In the genomic region with DNA sequence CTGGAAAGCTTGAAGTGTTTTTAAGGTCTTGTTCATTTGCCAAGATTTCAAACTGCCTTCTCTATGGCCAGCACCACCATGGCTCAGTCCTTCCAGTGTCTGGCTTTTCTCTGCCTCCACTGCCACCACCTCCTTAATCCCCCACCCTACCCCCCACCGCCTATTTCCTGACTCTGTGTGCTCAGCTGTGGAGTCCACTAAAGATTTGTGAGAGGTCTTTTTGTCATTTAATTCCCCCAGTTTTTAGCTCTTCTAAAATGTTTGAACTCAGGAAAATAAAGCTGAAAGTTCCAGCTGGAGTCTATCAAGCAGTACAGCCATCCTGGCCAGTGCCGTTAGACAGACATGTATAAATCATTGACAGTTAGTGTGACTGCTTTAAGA, we compare ENCODE assay signal across 10 mouse cellular contexts.
A peak's percentile ranks its signal among the peaks of the same experiment; 100 is the strongest.
DNase-seq lines count a peak whose midpoint lies in the region; ATAC-seq and TF ChIP-seq lines count a peak whose summit lies in the region.
"Had no signal": no experiment of that assay in that cellular context is flagged by ENCODE, and none has a peak within 500 bp of the region (broad histone marks: within the 10 kb centered on the region; RNA-seq: fewer than 3 reads in every experiment).

No protein-coding gene starts in this region.

- no peaks in the 10 kb centered on the region for H3K4me1 ChIP-seq in forebrain, embryonic 14.5 days (ENCODE audit: control insufficient read depth, insufficient read depth, low read length)
- no peaks in the 10 kb centered on the region for H3K4me1 ChIP-seq in forebrain, embryonic 11.5 days (replicated peaks; ENCODE audit: control insufficient read depth, insufficient read depth, low read length)
- no peaks in the 10 kb centered on the region for H3K4me1 ChIP-seq in lung, embryonic 15.5 days
- H3K4me1 ChIP-seq in cerebellum, adult 2 months (ENCODE audit: control insufficient read depth, insufficient read depth, low read length): no peaks in the 10 kb centered on the region

- ATAC-seq in forebrain, embryonic 14.5 days: no peak
- ATAC-seq in forebrain, embryonic 11.5 days (replicated peaks; ENCODE audit: low FRiP score): no peak
- peak; percentile 90 for ATAC-seq in lung, embryonic 15.5 days (ENCODE audit: borderline replicate concordance, extremely low read depth, low FRiP score, low TSS enrichment)
- ATAC-seq: forebrain, postnatal 0 days had no signal

- H3K27me3 ChIP-seq in forebrain, embryonic 14.5 days (replicated peaks; ENCODE audit: control insufficient read depth, insufficient read depth, low read length): no peaks in the 10 kb centered on the region
- no peaks in the 10 kb centered on the region for H3K27me3 ChIP-seq in forebrain, embryonic 11.5 days (ENCODE audit: control insufficient read depth, insufficient read depth, low read length)
- no peaks in the 10 kb centered on the region for H3K27me3 ChIP-seq in lung, embryonic 15.5 days
- H3K27me3 ChIP-seq in cerebellum, adult 2 months (ENCODE audit: control insufficient read depth, insufficient read depth, low read length): no peaks in the 10 kb centered on the region

- H3K9me3 ChIP-seq in forebrain, embryonic 14.5 days (replicated peaks; ENCODE audit: control insufficient read depth, low read length): no peaks in the 10 kb centered on the region
- H3K9me3 ChIP-seq in forebrain, embryonic 11.5 days (ENCODE audit: control insufficient read depth, low read length): no peaks in the 10 kb centered on the region
- no peaks in the 10 kb centered on the region for H3K9me3 ChIP-seq in lung, embryonic 15.5 days

- H3K9ac ChIP-seq in forebrain, embryonic 14.5 days (ENCODE audit: low read length): no peak overlapping the region
- no peak overlapping the region for H3K9ac ChIP-seq in forebrain, embryonic 11.5 days (ENCODE audit: low read length)
- H3K9ac ChIP-seq in lung, embryonic 15.5 days: no peak overlapping the region
- H3K9ac ChIP-seq: forebrain, postnatal 0 days had no signal

- peak; percentile 11 for DNase-seq in forebrain, embryonic 14.5 days (ENCODE audit: low spot score)
- no peak for DNase-seq in forebrain, embryonic 11.5 days (ENCODE audit: low spot score)
- DNase-seq in lung, postnatal 25 days (ENCODE audit: low spot score): no peak
- peak; percentile 69 for DNase-seq in forelimb bud, embryonic 11.5 days (ENCODE audit: low read depth, low spot score)
- peak; percentile 17 for DNase-seq in mesoderm, embryonic 11.5 days (ENCODE audit: low read depth, low spot score)
- DNase-seq in cerebellum, adult 2 months: no peak
- DNase-seq in cerebellum, postnatal 36 days: no peak
- DNase-seq: cerebellum, adult 18-20 months; forebrain, postnatal 0 days had no signal

- no peak overlapping the region for H3K4me2 ChIP-seq in forebrain, embryonic 14.5 days (ENCODE audit: low read length)
- H3K4me2 ChIP-seq in forebrain, embryonic 11.5 days (ENCODE audit: low read depth, low read length, severe bottlenecking): no peak overlapping the region
- H3K4me2 ChIP-seq in lung, embryonic 15.5 days: no peak overlapping the region

- H3K36me3 ChIP-seq in forebrain, embryonic 14.5 days (ENCODE audit: control insufficient read depth, insufficient read depth, low read length): peaks cover 9% of the 10 kb centered on the region
- H3K36me3 ChIP-seq in forebrain, embryonic 11.5 days (ENCODE audit: control insufficient read depth, insufficient read depth, low read length): no peaks in the 10 kb centered on the region
- no peaks in the 10 kb centered on the region for H3K36me3 ChIP-seq in lung, embryonic 15.5 days

- H3K27ac ChIP-seq in forebrain, embryonic 14.5 days (ENCODE audit: low read depth, low read length): no peak overlapping the region
- no peak overlapping the region for H3K27ac ChIP-seq in forebrain, embryonic 11.5 days (ENCODE audit: low read depth, low read length)
- H3K27ac ChIP-seq in lung, embryonic 15.5 days: peak overlapping the region; percentile 66
- no peak overlapping the region for H3K27ac ChIP-seq in cerebellum, adult 2 months (ENCODE audit: insufficient read depth, low read length)

- H3K4me3 ChIP-seq in forebrain, embryonic 14.5 days (ENCODE audit: low read depth, low read length): no peak overlapping the region
- H3K4me3 ChIP-seq in forebrain, embryonic 11.5 days (ENCODE audit: low read depth, low read length): no peak overlapping the region
- no peak overlapping the region for H3K4me3 ChIP-seq in lung, embryonic 15.5 days
- no peak overlapping the region for H3K4me3 ChIP-seq in cerebellum, adult 2 months (replicated peaks; ENCODE audit: insufficient read depth, low read depth, low read length)

- WGBS in forebrain, embryonic 14.5 days: 53% methylated on average over 2 of the region's 2 CpGs
- 52% methylated on average over 2 of the region's 2 CpGs for WGBS in forebrain, embryonic 11.5 days
- 29% methylated on average over 2 of the region's 2 CpGs for WGBS in lung, embryonic 15.5 days
- 71% methylated on average over 2 of the region's 2 CpGs for WGBS in cerebellum, adult 2 months

- TF ChIP-seq CTCF in cerebellum, adult 2 months (IDR thresholded peaks at IDR 0.05; ENCODE audit: borderline replicate concordance, insufficient read depth, low read depth, low read length): no peak

- no peak for TF ChIP-seq POLR2A in cerebellum, adult 2 months (IDR thresholded peaks at IDR 0.05; ENCODE audit: borderline replicate concordance, insufficient read depth, low read length)

Comparison
In these comparisons a context has a peak if more than half of its experiments do, and no peak if none do; other contexts are left out.
1. DNase-seq: peak in forebrain, embryonic 14.5 days (single experiment), forelimb bud, embryonic 11.5 days (single experiment) and mesoderm, embryonic 11.5 days (single experiment); none in forebrain, embryonic 11.5 days (single experiment), lung, postnatal 25 days (single experiment), cerebellum, adult 2 months (0 of 2) and cerebellum, postnatal 36 days (0 of 2).